Mouse (Mus musculus) ES-Bruce4 (cell line): ENCODE data around the gene Thbs3. TPM values are rescaled to one million over a fixed set of nuclear protein-coding genes. Genes with fewer than 3 reads are reported as not detected.

ENCODE experiments used
- H3K27ac ChIP-seq: 2 replicates; pipeline ENCODE4 v1.5.1; 2012; ENCODE audit warnings: low read length, inconsistent platforms; ENCODE audit not compliant: insufficient read depth
- H3K27me3 ChIP-seq: 2 replicates; pipeline ENCODE4 v1.6.1; 2012; ENCODE audit warnings: mild to moderate bottlenecking, low read length, inconsistent platforms; ENCODE audit not compliant: control insufficient read depth, poor library complexity, insufficient read depth, severe bottlenecking
- H3K36me3 ChIP-seq: 2 replicates; pipeline ENCODE4 v1.6.1; 2012; ENCODE audit warnings: inconsistent platforms, mild to moderate bottlenecking, low read length, moderate library complexity; ENCODE audit not compliant: control insufficient read depth, poor library complexity, insufficient read depth, severe bottlenecking
- H3K4me1 ChIP-seq: one replicate; pipeline ENCODE4 v1.8.1; 2011; ENCODE audit warnings: low read length; ENCODE audit not compliant: control insufficient read depth, insufficient read depth
- H3K4me3 ChIP-seq: 2 replicates; pipeline ENCODE4 v1.5.1; 2011; ENCODE audit warnings: low read depth, mild to moderate bottlenecking, low read length
- H3K9ac ChIP-seq: 2 replicates; pipeline ENCODE4 v1.6.1; 2012; ENCODE audit warnings: low read depth, mild to moderate bottlenecking, inconsistent platforms; ENCODE audit not compliant: poor library complexity, severe bottlenecking
- H3K9me3 ChIP-seq: replicated peaks from 2 replicates; pipeline ENCODE4 v1.6.1; 2012; ENCODE audit warnings: mild to moderate bottlenecking, low read length, inconsistent platforms; ENCODE audit not compliant: control insufficient read depth, poor library complexity, insufficient read depth, severe bottlenecking
- CTCF ChIP-seq: IDR thresholded peaks from one replicate; pipeline ENCODE4 v1.8.1; 2011; ENCODE audit warnings: low read depth, low read length
- EP300 ChIP-seq: IDR thresholded peaks from 2 replicates; pipeline ENCODE4 v1.6.1; 2011; ENCODE audit warnings: low read depth, low read length; ENCODE audit not compliant: insufficient read depth
- POLR2A ChIP-seq: IDR thresholded peaks from one replicate; pipeline ENCODE4 v1.8.1; 2011; ENCODE audit warnings: low read length; ENCODE audit not compliant: insufficient read depth
- polyA plus RNA-seq: library from polyadenylated mRNA; stranded (reverse); fragments of >200 nt; gene quantifications from 2 replicates; pipeline ENCODE4 v1.2.4, GENCODE M21; 2011; ENCODE audit warnings: low read depth; ENCODE audit not compliant: missing spikeins, insufficient read depth, insufficient read length

The Thbs3 gene
- polyA plus RNA-seq, 1 experiment, result 10.4 TPM

- TF ChIP-seq CTCF, result no peak
- H3K27ac ChIP-seq, result peak within 1 kb of the TSS; percentile 34; the same call in 1 of the 2 replicates
- peaks cover 1% of the 10 kb centered on the region for H3K4me1 ChIP-seq
- H3K4me3 ChIP-seq, result peak within 1 kb of the TSS; percentile 94
- H3K9me3 ChIP-seq, result no peaks in the 10 kb centered on the region
- no peaks in the 10 kb centered on the region for H3K27me3 ChIP-seq
- H3K36me3 ChIP-seq, result peaks cover 45% of the 10 kb centered on the region
- peak within 1 kb of the TSS; percentile 85 for H3K9ac ChIP-seq
Observed at GRCm38 (mm10) chr3:89177242-89178106, 37.5 kb upstream of the Thbs3 start, which contains the start of gene Scamp3. Scamp3 (plus strand) TSS chr3:89177473.

GRCm38 (mm10) chr3:89178107-89178385 lies 36.9 kb upstream of the Thbs3 start:
- H3K9me3 ChIP-seq, result no peaks in the 10 kb centered on the region
- 0 out of 2 replicates have a peak overlapping the region, but pooled peaks have one; percentile 32 for H3K27ac ChIP-seq
- peak overlapping the region; percentile 85 for H3K9ac ChIP-seq
- H3K36me3 ChIP-seq, result peaks cover 40% of the 10 kb centered on the region
- H3K4me1 ChIP-seq, result peaks cover 1% of the 10 kb centered on the region
- no peak for TF ChIP-seq EP300
- TF ChIP-seq CTCF, result no peak
- TF ChIP-seq POLR2A, result no peak
- no peaks in the 10 kb centered on the region for H3K27me3 ChIP-seq
- H3K4me3 ChIP-seq, result peak overlapping the region; percentile 94

- Histone ChIP-seq H3K4me1 (peaks cover 1% of the 10 kb centered on the region), H3K36me3 (peaks cover 31% of the 10 kb centered on the region), H3K9ac (no peak overlapping the region), H3K27ac (no peak overlapping the region), H3K4me3 (no peak overlapping the region), H3K9me3 (no peaks in the 10 kb centered on the region), H3K27me3 (no peaks in the 10 kb centered on the region)
- no peak for TF ChIP-seq EP300
- no peak for TF ChIP-seq CTCF
- TF ChIP-seq POLR2A, result no peak
Observed at GRCm38 (mm10) chr3:89179056-89179455, 35.9 kb upstream of the Thbs3 start.

- Histone ChIP-seq H3K4me1 (peaks cover 4% of the 10 kb centered on the region), H3K27ac (no peak overlapping the region), H3K9ac (0 out of 2 replicates have a peak overlapping the region, but pooled peaks have one; percentile 6), H3K4me3 (peak overlapping the region; percentile 41), H3K36me3 (peaks cover 6% of the 10 kb centered on the region), H3K9me3 (no peaks in the 10 kb centered on the region), H3K27me3 (no peaks in the 10 kb centered on the region)
- TF ChIP-seq POLR2A, result no peak
- TF ChIP-seq EP300, result no peak
- no peak for TF ChIP-seq CTCF
Observed at GRCm38 (mm10) chr3:89181749-89182500, 33.1 kb upstream of the Thbs3 start.

- peaks cover 6% of the 10 kb centered on the region for H3K36me3 ChIP-seq
- TF ChIP-seq CTCF, result no peak
- no peak for TF ChIP-seq EP300
- TF ChIP-seq POLR2A, result no peak
- H3K27ac ChIP-seq, result no peak overlapping the region
- 0 out of 2 replicates have a peak overlapping the region, but pooled peaks have one; percentile 6 for H3K9ac ChIP-seq
- no peaks in the 10 kb centered on the region for H3K9me3 ChIP-seq
- no peak overlapping the region for H3K4me3 ChIP-seq
- no peaks in the 10 kb centered on the region for H3K27me3 ChIP-seq
- H3K4me1 ChIP-seq, result peaks cover 4% of the 10 kb centered on the region
Observed at GRCm38 (mm10) chr3:89182531-89183057, 32.4 kb upstream of the Thbs3 start.
